Mouse (Mus musculus) lung, adult 10 weeks (tissue): ENCODE data around the gene Olfr1417. TPM values are rescaled to one million over a fixed set of nuclear protein-coding genes. Genes with fewer than 3 reads are reported as not detected.

ENCODE experiments used
- polyA plus RNA-seq: library from polyadenylated mRNA; stranded (reverse); fragments of 350-450 nt; fragmentation: Illumina TruSeq; extraction: RNeasy Lipid Tissue Mini Kit (QIAGEN cat#74804); gene quantifications from one replicate; pipeline ENCODE4 v1.2.3, GENCODE M21; 2014; ENCODE audit warnings: low read depth, low replicate concordance; ENCODE audit not compliant: insufficient read depth

Olfr1417 gene
- not detected for polyA plus RNA-seq

DNA sequence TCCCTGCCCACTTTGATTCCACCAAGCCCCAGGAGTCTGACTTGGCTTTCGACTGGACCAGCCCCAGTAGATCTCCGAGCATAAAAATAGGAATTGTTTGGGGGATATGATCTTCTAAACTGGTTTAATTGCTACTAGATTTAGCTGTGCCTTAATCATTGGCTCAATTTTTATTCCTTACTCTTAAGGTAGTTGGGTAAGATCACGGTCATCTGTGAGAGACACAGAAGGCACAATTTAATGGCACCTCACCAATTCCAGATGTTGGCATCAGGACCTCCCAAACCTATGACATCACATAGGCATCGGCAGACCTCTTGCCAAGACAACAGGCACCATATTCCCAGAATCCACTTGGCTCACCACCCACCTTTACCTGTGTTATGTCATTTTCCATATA is at the start of gene Olfr1417:
Gene Olfr1417 (minus strand): TSS at position 101 of the 400 bp plus-strand sequence.

DNA sequence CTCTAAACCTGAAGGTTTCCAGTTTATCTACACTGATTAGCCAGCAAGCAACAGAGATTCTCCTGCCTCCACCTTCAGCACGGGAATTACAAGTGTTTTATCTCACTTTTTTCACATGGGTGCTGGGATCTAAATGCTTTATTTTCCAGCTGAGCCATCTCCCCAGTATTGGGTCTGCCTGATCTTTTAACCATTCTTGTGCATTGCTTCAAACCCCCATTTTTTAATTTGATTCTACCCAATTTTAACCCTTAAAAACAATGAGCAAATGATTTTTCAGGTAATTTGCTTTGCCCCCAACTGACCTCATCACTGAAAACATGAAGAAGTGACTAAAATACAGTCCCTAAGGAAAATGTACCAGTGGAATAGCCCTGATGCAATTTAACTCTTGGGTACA is 47.2 kb upstream of the Olfr1417 start, which contains the start of gene Olfr1420:
Gene Olfr1420 (plus strand): TSS at position 301 of the 400 bp plus-strand sequence.

DNA sequence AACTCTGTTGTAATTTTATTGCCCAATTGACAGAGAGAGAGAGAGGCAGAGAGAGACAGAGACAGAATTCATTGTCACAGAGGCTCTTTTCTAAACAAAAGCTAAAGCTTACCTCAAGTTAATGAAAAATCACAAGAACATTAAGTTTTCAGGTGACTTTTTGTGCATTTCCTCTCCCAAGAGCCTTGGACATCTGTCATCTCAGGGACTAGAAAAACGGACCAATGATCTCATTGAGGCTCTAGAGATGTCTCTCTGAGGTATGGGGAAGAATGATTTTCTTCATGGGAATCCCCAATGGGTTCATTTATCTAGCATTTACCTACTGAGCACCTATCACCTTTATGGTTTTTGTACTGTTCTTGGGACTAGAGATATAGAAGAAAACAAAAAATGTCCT is 36.0 kb upstream of the Olfr1417 start, which contains the start of gene Olfr1419:
Gene Olfr1419 (minus strand): TSS at position 101 of the 400 bp plus-strand sequence.

DNA sequence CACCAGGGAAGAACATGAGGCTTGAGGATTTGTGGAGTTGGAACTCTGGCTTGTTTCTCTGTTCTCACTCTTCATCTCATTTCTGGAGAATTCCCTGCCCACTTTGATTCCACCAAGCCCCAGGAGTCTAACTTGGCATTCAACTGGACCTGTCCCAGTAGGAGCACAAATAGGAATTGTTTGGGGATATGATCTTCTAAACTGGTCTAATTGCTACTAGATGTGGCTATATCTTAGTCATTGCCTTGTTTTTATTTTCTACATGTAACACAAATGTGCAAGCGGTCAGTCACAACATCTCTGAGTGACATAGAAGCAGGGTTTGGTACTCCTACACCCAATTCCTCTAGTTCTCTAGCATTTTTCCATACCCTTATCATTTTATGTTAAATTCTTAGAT is 21.9 kb upstream of the Olfr1417 start, which contains the start of gene Olfr1418:
Gene Olfr1418 (minus strand): TSS at position 101 of the 400 bp plus-strand sequence.

DNA sequence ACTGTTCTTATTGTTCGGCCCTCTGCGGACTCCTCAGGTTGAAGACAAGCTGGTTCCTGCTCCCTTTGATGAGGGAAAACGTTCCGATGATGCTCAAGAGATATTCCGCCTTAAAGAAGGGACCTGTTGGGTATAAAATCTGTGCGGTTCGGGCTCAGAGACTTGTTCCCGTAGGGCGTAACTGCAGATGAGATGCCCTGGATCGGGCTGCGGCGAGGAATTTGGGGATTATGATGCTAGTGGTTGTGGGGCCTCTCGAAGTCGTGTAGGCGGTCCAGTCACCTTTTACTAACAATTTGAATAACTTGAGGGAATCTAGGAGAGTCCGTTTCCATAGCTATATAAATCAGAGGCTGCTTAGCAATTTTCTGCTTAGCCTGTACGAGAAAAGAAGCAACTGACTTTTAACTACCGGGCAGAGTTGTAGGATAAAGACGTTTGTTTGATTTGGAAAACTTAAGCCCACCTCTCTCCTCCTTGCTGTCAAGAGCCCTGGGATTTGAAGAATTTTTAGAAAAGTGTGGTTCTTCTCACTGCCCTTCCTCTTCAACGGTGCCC is 19.8 kb downstream of the Olfr1417 start, which contains the start of gene Stx3:
Gene Stx3 (minus strand): TSS at position 261 of the 558 bp plus-strand sequence.

Other genes with a start within 250 kb of the Olfr1417 start
- gene Ms4a6d, start 234.4 kb downstream of the Olfr1417 start, polyA plus RNA-seq: 8.9 TPM
- gene Ms4a2, start 215.5 kb downstream of the Olfr1417 start, polyA plus RNA-seq: 0.43 TPM
- gene Ms4a3, start 198.4 kb downstream of the Olfr1417 start, polyA plus RNA-seq: not detected
- not detected for gene Oosp2, start 178.7 kb downstream of the Olfr1417 start, polyA plus RNA-seq
- gene Oosp1, start 148.1 kb downstream of the Olfr1417 start, polyA plus RNA-seq: 0.43 TPM
- not detected for gene Oosp3, start 142.2 kb downstream of the Olfr1417 start, polyA plus RNA-seq
- not detected for gene Gif, start 91.7 kb downstream of the Olfr1417 start, polyA plus RNA-seq
- gene Mrpl16, start 68.8 kb downstream of the Olfr1417 start, polyA plus RNA-seq: 21.3 TPM
- 20.1 TPM for gene Stx3, start 19.8 kb downstream of the Olfr1417 start, polyA plus RNA-seq
- gene Olfr1418, start 21.8 kb upstream of the Olfr1417 start, polyA plus RNA-seq: not detected
- not detected for gene Olfr1419, start 35.9 kb upstream of the Olfr1417 start, polyA plus RNA-seq
- gene Olfr1420, start 47.3 kb upstream of the Olfr1417 start, polyA plus RNA-seq: not detected
- gene Patl1, start 73.2 kb upstream of the Olfr1417 start, polyA plus RNA-seq: 7.1 TPM
- gene Osbp, start 126.7 kb upstream of the Olfr1417 start, polyA plus RNA-seq: 22.1 TPM
- gene Olfr1423, start 202.1 kb upstream of the Olfr1417 start, polyA plus RNA-seq: not detected
- not detected for gene Olfr1424, start 223.5 kb upstream of the Olfr1417 start, polyA plus RNA-seq
- not detected for gene Olfr1425, start 238.5 kb upstream of the Olfr1417 start, polyA plus RNA-seq